Mouse (Mus musculus): ENCODE measurements around the gene Zfp575. TPM values are rescaled to one million over a fixed set of nuclear protein-coding genes. Genes with fewer than 3 reads are reported as not detected.

Gene Zfp575
- polyA plus RNA-seq, 1 experiment from 2014 or later, result 3.6 TPM

Other genes starting within 250 kb of the Zfp575 start
- not detected in 2 replicates for gene Lypd5, start 238.4 kb downstream of the Zfp575 start, polyA plus RNA-seq (2014; fragmentation: Nextera tagmentation; extraction: Ambion mirVana)
- 0.43 and 0.70 TPM in 2 replicates for gene Kcnn4, start 217.4 kb downstream of the Zfp575 start, polyA plus RNA-seq (2014; fragmentation: Nextera tagmentation; extraction: Ambion mirVana)
- 24.0 and 24.5 TPM in 2 replicates for gene Smg9, start 188.0 kb downstream of the Zfp575 start, polyA plus RNA-seq (2014; fragmentation: Nextera tagmentation; extraction: Ambion mirVana)
- gene Irgc1, start 135.3 kb downstream of the Zfp575 start, polyA plus RNA-seq (2014; fragmentation: Nextera tagmentation; extraction: Ambion mirVana), result not detected in 2 replicates
- 10.0 and 10.7 TPM in 2 replicates for gene Plaur, start 125.2 kb downstream of the Zfp575 start, polyA plus RNA-seq (2014; fragmentation: Nextera tagmentation; extraction: Ambion mirVana)
- gene Cadm4, start 105.6 kb downstream of the Zfp575 start, polyA plus RNA-seq (2014; fragmentation: Nextera tagmentation; extraction: Ambion mirVana), result 0.64 and 1.7 TPM in 2 replicates
- 30.3 and 33.7 TPM in 2 replicates for gene Zfp428, start 80.6 kb downstream of the Zfp575 start, polyA plus RNA-seq (2014; fragmentation: Nextera tagmentation; extraction: Ambion mirVana)
- 0.40 and 0.46 TPM in 2 replicates for gene AC161166.1, start 75.2 kb downstream of the Zfp575 start, polyA plus RNA-seq (2014; fragmentation: Nextera tagmentation; extraction: Ambion mirVana)
- 6.3 and 7.3 TPM in 2 replicates for gene Irgq, start 57.0 kb downstream of the Zfp575 start, polyA plus RNA-seq (2014; fragmentation: Nextera tagmentation; extraction: Ambion mirVana)
- not detected in 2 replicates for gene Pinlyp, start 41.5 kb downstream of the Zfp575 start, polyA plus RNA-seq (2014; fragmentation: Nextera tagmentation; extraction: Ambion mirVana)
- gene Xrcc1, start 41.4 kb downstream of the Zfp575 start, polyA plus RNA-seq (2014; fragmentation: Nextera tagmentation; extraction: Ambion mirVana), result 91.5 and 108 TPM in 2 replicates
- gene Ethe1, start 98 bp downstream of the Zfp575 start, polyA plus RNA-seq (2014; fragmentation: Nextera tagmentation; extraction: Ambion mirVana), result 42.9 and 46.5 TPM in 2 replicates
- gene Phldb3, start 23.1 kb upstream of the Zfp575 start, polyA plus RNA-seq (2014; fragmentation: Nextera tagmentation; extraction: Ambion mirVana), result 0.31 and 0.38 TPM in 2 replicates
- 0.50 and 0.77 TPM in 2 replicates for gene Lypd3, start 48.9 kb upstream of the Zfp575 start, polyA plus RNA-seq (2014; fragmentation: Nextera tagmentation; extraction: Ambion mirVana)
- gene Tex101, start 89.0 kb upstream of the Zfp575 start, polyA plus RNA-seq (2014; fragmentation: Nextera tagmentation; extraction: Ambion mirVana), result not detected in 2 replicates
- not detected in 2 replicates for gene BC049730, start 121.6 kb upstream of the Zfp575 start, polyA plus RNA-seq (2014; fragmentation: Nextera tagmentation; extraction: Ambion mirVana)
- gene Gm4763, start 139.3 kb upstream of the Zfp575 start, polyA plus RNA-seq (2014; fragmentation: Nextera tagmentation; extraction: Ambion mirVana), result not detected in 2 replicates
- 0.11 and 0.50 TPM in 2 replicates for gene Cd177, start 172.7 kb upstream of the Zfp575 start, polyA plus RNA-seq (2014; fragmentation: Nextera tagmentation; extraction: Ambion mirVana)
- gene Ceacam10, start 189.6 kb upstream of the Zfp575 start, polyA plus RNA-seq (2014; fragmentation: Nextera tagmentation; extraction: Ambion mirVana), result not detected in 2 replicates